Mouse (Mus musculus) testis, adult 2 months (tissue): Measurements from ENCODE around the gene Col23a1. TPM values are rescaled to one million over a fixed set of nuclear protein-coding genes. Genes with fewer than 3 reads are reported as not detected.
A peak's percentile ranks its signal among the peaks of the same experiment; 100 is the strongest.

Experiments
- H3K27ac ChIP-seq: fragments of 200-500 bp; 2 replicates; pipeline ENCODE4 v1.5.1; 2012; ENCODE audit warnings: low read depth, low read length; ENCODE audit not compliant: control insufficient read depth, insufficient read depth
- H3K27me3 ChIP-seq: fragments of 200-500 bp; 2 replicates; pipeline ENCODE4 v1.6.1; 2012; ENCODE audit warnings: mild to moderate bottlenecking, low read length, moderate library complexity; ENCODE audit not compliant: control insufficient read depth, insufficient read depth
- H3K36me3 ChIP-seq: fragments of 200-500 bp; 2 replicates; pipeline ENCODE4 v1.6.1; 2012; ENCODE audit warnings: mild to moderate bottlenecking, low read length; ENCODE audit not compliant: control insufficient read depth, insufficient read depth
- H3K4me1 ChIP-seq: fragments of 200-500 bp; 2 replicates; pipeline ENCODE4 v1.6.1; 2012; ENCODE audit warnings: low read length; ENCODE audit not compliant: control insufficient read depth, insufficient read depth
- H3K4me3 ChIP-seq: fragments of 200-500 bp; 2 replicates; pipeline ENCODE4 v1.5.1; 2012; ENCODE audit warnings: low read depth, mild to moderate bottlenecking, low read length, moderate library complexity, mixed read lengths; ENCODE audit not compliant: control insufficient read depth
- CTCF ChIP-seq: fragments of 200-500 bp; IDR thresholded peaks from 2 replicates; pipeline ENCODE4 v1.5.1; 2012; ENCODE audit warnings: low read depth, mild to moderate bottlenecking, inconsistent platforms, low read length, moderate library complexity; ENCODE audit not compliant: control insufficient read depth, insufficient read depth, insufficient replicate concordance
- POLR2A ChIP-seq: fragments of 200-500 bp; IDR thresholded peaks from 2 replicates; pipeline ENCODE4 v1.6.1; 2012; ENCODE audit warnings: low read depth, mild to moderate bottlenecking, inconsistent platforms, low read length, moderate library complexity; ENCODE audit not compliant: control insufficient read depth
- polyA plus RNA-seq: library from polyadenylated mRNA; depleted of rRNA; stranded (reverse); fragments of >200 nt; gene quantifications from 2 replicates; pipeline ENCODE4 v1.2.3, GENCODE M21; 2012

The Col23a1 gene
- polyA plus RNA-seq, 1 experiment: 1.3 TPM

GRCm38 (mm10) chr11:51426155-51426554 is 136.4 kb downstream of the Col23a1 start:
- TF ChIP-seq POLR2A (no peak), CTCF (no peak)
- Histone ChIP-seq H3K4me3 (no peak overlapping the region), H3K27me3 (no peaks in the 10 kb centered on the region), H3K27ac (no peak overlapping the region), H3K36me3 (no peaks in the 10 kb centered on the region), H3K4me1 (no peaks in the 10 kb centered on the region; the same call in 1 of the 2 replicates)

- Histone ChIP-seq H3K27me3 (no peaks in the 10 kb centered on the region), H3K4me1 (no peaks in the 10 kb centered on the region; the same call in 1 of the 2 replicates), H3K27ac (no peak overlapping the region), H3K36me3 (no peaks in the 10 kb centered on the region), H3K4me3 (no peak overlapping the region)
- no peak for TF ChIP-seq POLR2A
- TF ChIP-seq CTCF: no peak
Observed at GRCm38 (mm10) chr11:51429428-51430179, 139.9 kb downstream of the Col23a1 start.

- Histone ChIP-seq H3K4me1 (no peaks in the 10 kb centered on the region; the same call in 1 of the 2 replicates), H3K27me3 (no peaks in the 10 kb centered on the region), H3K36me3 (no peaks in the 10 kb centered on the region), H3K27ac (no peak overlapping the region), H3K4me3 (no peak overlapping the region)
- TF ChIP-seq POLR2A (no peak), CTCF (no peak)
Observed at GRCm38 (mm10) chr11:51430180-51430578, 140.5 kb downstream of the Col23a1 start.

GRCm38 (mm10) chr11:51431287-51431686 is 141.6 kb downstream of the Col23a1 start:
- no peaks in the 10 kb centered on the region for H3K36me3 ChIP-seq
- no peak overlapping the region for H3K4me3 ChIP-seq
- peak overlapping the region; percentile 19 for H3K27ac ChIP-seq
- no peaks in the 10 kb centered on the region; the same call in 1 of the 2 replicates for H3K4me1 ChIP-seq
- no peaks in the 10 kb centered on the region for H3K27me3 ChIP-seq
- TF ChIP-seq CTCF: no peak
- no peak for TF ChIP-seq POLR2A

- Histone ChIP-seq H3K4me1 (no peaks in the 10 kb centered on the region; the same call in 1 of the 2 replicates), H3K4me3 (no peak overlapping the region), H3K27me3 (no peaks in the 10 kb centered on the region), H3K36me3 (no peaks in the 10 kb centered on the region), H3K27ac (no peak overlapping the region)
- TF ChIP-seq POLR2A: no peak
- no peak for TF ChIP-seq CTCF
Observed at GRCm38 (mm10) chr11:51431968-51432367, 142.2 kb downstream of the Col23a1 start.

GRCm38 (mm10) chr11:51442006-51442405 is 152.3 kb downstream of the Col23a1 start:
- Histone ChIP-seq H3K27me3 (no peaks in the 10 kb centered on the region), H3K27ac (no peak overlapping the region), H3K4me1 (no peaks in the 10 kb centered on the region), H3K36me3 (no peaks in the 10 kb centered on the region), H3K4me3 (no peak overlapping the region)
- TF ChIP-seq CTCF: no peak
- TF ChIP-seq POLR2A: no peak

GRCm38 (mm10) chr11:51442599-51442998 is 152.9 kb downstream of the Col23a1 start:
- Histone ChIP-seq H3K4me1 (no peaks in the 10 kb centered on the region), H3K27me3 (no peaks in the 10 kb centered on the region), H3K4me3 (no peak overlapping the region), H3K27ac (no peak overlapping the region), H3K36me3 (no peaks in the 10 kb centered on the region)
- TF ChIP-seq CTCF (no peak), POLR2A (no peak)
